Mouse (Mus musculus) hindbrain, embryonic 15.5 days (tissue): ENCODE results near the gene Atg4d. TPM values are rescaled to one million over a fixed set of nuclear protein-coding genes. Genes with fewer than 3 reads are reported as not detected.
"Not testable (repeated sequence)": the region's sequence is repeated elsewhere in the genome, so short reads cannot be mapped to it uniquely, and the experiment has no call there.

Experiments used
- ATAC-seq: fragments of 200-750 bp; cut with Nextera tagmentation; 2 replicates; pipeline ENCODE4 v1.8.0; 2017; ENCODE audit warnings: low read depth, moderate number of reproducible peaks, moderate TSS enrichment; ENCODE audit not compliant: low FRiP score
- H3K27ac ChIP-seq: fragments of 300-500 bp; sonication (generic); replicated peaks from 2 replicates; pipeline ENCODE4 v1.5.1; 2015; ENCODE audit warnings: mild to moderate bottlenecking, inconsistent platforms
- H3K27me3 ChIP-seq: fragments of 300-500 bp; sonication (generic); 2 replicates; pipeline ENCODE4 v1.6.1; 2015; ENCODE audit warnings: control low read depth, inconsistent platforms
- H3K36me3 ChIP-seq: fragments of 300-500 bp; sonication (generic); 2 replicates; pipeline ENCODE4 v1.6.1; 2015; ENCODE audit warnings: control low read depth, inconsistent platforms
- H3K4me1 ChIP-seq: fragments of 300-500 bp; sonication (generic); replicated peaks from 2 replicates; pipeline ENCODE4 v1.6.1; 2015; ENCODE audit warnings: control low read depth, inconsistent platforms
- H3K4me2 ChIP-seq: fragments of 300-500 bp; sonication (generic); 2 replicates; pipeline ENCODE4 v1.6.1; 2015; ENCODE audit warnings: moderate library complexity, mild to moderate bottlenecking, inconsistent platforms
- H3K4me3 ChIP-seq: fragments of 300-500 bp; sonication (generic); 2 replicates; pipeline ENCODE4 v1.5.1; 2015; ENCODE audit warnings: mild to moderate bottlenecking, inconsistent platforms
- H3K9ac ChIP-seq: fragments of 300-500 bp; sonication (generic); 2 replicates; pipeline ENCODE4 v1.6.1; 2015; ENCODE audit warnings: inconsistent platforms
- H3K9me3 ChIP-seq: fragments of 300-500 bp; sonication (generic); 2 replicates; pipeline ENCODE4 v1.6.1; 2016; ENCODE audit warnings: control low read depth, inconsistent platforms
- WGBS: fragments of 180-500 bp; shearing (Covaris S2); methylation state at CpG from one replicate; pipeline ENCODE4 v1.1.7; 2015; 5-methylcytosine and 5-hydroxymethylcytosine counted together
- polyA plus RNA-seq: library from polyadenylated mRNA; unstranded; fragments of >200 nt; fragmentation: Nextera tagmentation; extraction: Ambion mirVana; gene quantifications from 2 replicates; pipeline ENCODE4 v1.2.1, GENCODE M21; 2015

Gene Atg4d
- polyA plus RNA-seq, 1 experiment from 2014 or later = 47.6 TPM

DNA sequence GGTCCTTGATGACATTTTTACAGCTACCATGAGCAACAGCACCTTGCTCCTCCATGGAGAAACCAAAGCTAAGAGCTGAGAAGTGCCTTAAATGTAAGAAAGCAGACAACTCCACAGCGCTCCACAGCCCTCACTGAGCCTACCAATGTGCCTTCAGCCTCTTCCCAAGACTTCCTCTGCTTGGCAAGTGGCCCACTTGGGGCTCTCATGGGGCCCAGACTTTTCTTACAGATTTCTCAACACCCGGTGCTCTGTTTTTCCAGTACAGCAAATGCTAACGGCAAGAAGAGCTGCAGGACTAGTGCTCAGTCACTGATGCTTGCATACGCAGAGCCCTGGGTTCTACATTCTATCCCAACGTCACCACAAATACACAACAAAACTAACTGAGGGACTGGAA is 12.7 kb downstream of the Atg4d start:
- ATAC-seq = no peak
- H3K27me3 ChIP-seq = no peaks in the 10 kb centered on the region
- no peaks in the 10 kb centered on the region for H3K4me1 ChIP-seq
- WGBS = 93% methylated on average over 5 of the region's 5 CpGs
- no peak overlapping the region for H3K27ac ChIP-seq
- H3K9ac ChIP-seq = no peak overlapping the region
- no peak overlapping the region for H3K4me3 ChIP-seq
- no peaks in the 10 kb centered on the region for H3K9me3 ChIP-seq
- H3K4me2 ChIP-seq = no peak overlapping the region
- peaks cover 80% of the 10 kb centered on the region for H3K36me3 ChIP-seq

DNA sequence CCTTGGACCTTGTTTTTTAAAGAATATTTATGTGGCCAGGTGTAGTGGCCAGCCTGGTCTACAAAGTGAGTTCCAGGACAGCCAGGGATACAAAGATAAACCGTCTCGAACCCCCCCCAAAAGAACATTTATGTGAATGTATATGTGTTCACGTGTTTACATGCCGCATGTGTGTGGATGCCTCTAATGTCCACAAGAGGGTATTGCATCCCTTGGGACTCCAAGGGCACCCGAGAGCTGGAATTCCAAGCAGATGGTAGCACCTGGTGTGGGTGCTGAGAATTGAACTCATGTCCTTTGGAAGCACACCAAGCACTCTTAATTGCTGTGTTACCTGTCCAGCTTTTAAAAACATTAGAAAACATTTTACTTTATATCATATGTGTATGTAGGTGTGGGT is 18.5 kb downstream of the Atg4d start:
- Histone ChIP-seq H3K27ac (no peak overlapping the region), H3K4me3 (no peak overlapping the region), H3K9me3 (no peaks in the 10 kb centered on the region), H3K9ac (no peak overlapping the region), H3K4me2 (no peak overlapping the region), H3K27me3 (no peaks in the 10 kb centered on the region), H3K4me1 (peaks cover 18% of the 10 kb centered on the region), H3K36me3 (peaks cover 46% of the 10 kb centered on the region)
- no peak for ATAC-seq
- 86% methylated on average over 5 of the region's 5 CpGs for WGBS

DNA sequence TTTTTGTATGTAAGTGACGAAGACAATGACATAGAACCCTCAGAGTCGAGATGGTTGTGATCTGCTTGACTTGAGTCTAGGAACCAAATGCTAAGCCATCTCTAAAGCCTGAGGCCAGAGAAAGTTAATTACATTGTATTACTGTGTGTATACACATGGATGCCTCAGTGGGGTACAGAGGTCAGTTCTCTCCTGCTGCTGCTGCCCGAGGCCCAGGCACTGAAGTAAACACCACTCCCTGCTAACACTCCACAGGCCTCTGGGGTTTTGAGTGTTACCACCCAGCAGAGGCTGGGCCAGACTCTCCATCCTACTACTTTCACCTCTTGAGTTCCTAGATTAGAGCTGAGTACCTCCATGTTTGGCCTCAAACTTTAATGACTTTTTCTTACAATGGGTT is 18.9 kb downstream of the Atg4d start:
- Histone ChIP-seq H3K27me3 (no peaks in the 10 kb centered on the region), H3K9ac (no peak overlapping the region), H3K4me3 (no peak overlapping the region), H3K36me3 (peaks cover 46% of the 10 kb centered on the region), H3K9me3 (no peaks in the 10 kb centered on the region), H3K4me1 (peaks cover 22% of the 10 kb centered on the region), H3K27ac (no peak overlapping the region), H3K4me2 (no peak overlapping the region)
- ATAC-seq = no peak
- WGBS = 82% methylated on average over 3 of the region's 3 CpGs

DNA sequence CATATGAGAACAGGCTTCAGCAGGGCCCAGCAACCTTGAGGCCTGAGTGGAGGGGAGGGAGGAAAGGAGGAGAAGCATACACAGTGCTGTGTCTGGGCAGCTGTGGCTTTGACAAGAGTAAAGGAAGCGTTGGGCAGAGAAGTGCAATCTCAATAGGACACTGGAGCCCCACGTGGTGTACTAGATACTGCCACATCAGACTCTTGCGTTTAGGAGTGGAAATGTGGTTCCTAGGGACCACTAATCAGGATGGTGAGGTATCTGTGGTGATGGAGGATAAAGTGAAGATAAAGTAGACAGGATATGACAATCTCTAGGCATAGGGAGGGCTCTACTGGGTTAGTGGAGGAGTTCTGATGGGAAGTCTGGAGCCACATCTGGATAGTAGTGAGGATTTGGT is 21.7 kb downstream of the Atg4d start:
- 64% methylated on average over 3 of the region's 3 CpGs for WGBS
- H3K4me1 ChIP-seq = peaks cover 38% of the 10 kb centered on the region
- no peaks in the 10 kb centered on the region for H3K27me3 ChIP-seq
- no peak overlapping the region for H3K27ac ChIP-seq
- peak overlapping the region; percentile 60; the same call in 1 of the 2 replicates for H3K9ac ChIP-seq
- H3K4me2 ChIP-seq = peak overlapping the region; percentile 79
- H3K4me3 ChIP-seq = peak overlapping the region; percentile 62
- peaks cover 24% of the 10 kb centered on the region for H3K36me3 ChIP-seq
- ATAC-seq = no peak
- no peaks in the 10 kb centered on the region for H3K9me3 ChIP-seq

DNA sequence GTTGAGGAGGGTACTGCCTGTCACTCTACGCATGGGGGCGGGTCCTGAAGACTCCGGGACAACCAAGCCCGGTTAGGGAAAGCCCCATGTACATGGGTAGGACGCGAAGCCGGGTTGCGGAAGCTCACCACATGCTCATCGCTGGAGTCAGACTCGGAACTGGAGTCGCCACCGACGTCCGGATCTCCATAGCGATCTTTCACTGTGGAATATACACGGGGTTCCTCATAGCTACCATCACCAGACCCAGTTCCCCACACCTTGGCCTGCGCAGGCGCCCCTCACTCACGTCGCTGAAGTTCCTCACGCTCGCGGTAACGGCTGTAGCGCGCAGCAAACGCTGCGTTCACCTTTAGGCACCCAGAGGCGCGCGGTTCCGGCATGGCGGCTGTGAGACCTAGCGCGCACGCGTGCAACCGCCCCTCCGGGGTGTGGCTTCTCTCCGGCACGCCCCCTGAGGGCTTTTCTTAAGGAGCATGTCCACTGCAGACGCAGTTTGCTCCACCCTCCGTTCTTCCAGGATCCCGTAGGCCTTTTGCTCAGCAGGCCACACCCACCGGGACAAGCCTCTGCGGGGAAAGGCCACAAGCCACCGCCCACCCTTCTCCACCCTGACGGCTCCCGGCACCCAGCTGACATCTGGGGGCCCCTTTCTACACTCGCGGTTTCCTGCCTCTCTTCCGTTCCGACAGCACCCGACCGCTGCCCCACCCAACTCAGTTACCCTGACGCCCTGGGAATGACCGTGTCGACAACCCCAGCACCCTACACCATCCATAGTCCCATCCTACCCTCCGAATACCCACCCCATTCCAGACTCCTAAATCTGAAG is 22.7 kb downstream of the Atg4d start, which contains the start of gene Kri1:
Gene Kri1 (minus strand): TSS at position 399 of the 832 bp plus-strand sequence.
- H3K9ac ChIP-seq = peak within 1 kb of the TSS; percentile 60
- H3K4me3 ChIP-seq = peak within 1 kb of the TSS; percentile 62
- no peaks in the 10 kb centered on the region for H3K27me3 ChIP-seq
- peak within 1 kb of the TSS; percentile 84 for H3K27ac ChIP-seq
- peaks cover 38% of the 10 kb centered on the region for H3K4me1 ChIP-seq
- H3K4me2 ChIP-seq = peak within 1 kb of the TSS; percentile 79
- H3K9me3 ChIP-seq = no peaks in the 10 kb centered on the region
- H3K36me3 ChIP-seq = peaks cover 16% of the 10 kb centered on the region
- WGBS = under 1% methylated on average over 56 of the region's 59 CpGs
- ATAC-seq = peak; percentile 83

DNA sequence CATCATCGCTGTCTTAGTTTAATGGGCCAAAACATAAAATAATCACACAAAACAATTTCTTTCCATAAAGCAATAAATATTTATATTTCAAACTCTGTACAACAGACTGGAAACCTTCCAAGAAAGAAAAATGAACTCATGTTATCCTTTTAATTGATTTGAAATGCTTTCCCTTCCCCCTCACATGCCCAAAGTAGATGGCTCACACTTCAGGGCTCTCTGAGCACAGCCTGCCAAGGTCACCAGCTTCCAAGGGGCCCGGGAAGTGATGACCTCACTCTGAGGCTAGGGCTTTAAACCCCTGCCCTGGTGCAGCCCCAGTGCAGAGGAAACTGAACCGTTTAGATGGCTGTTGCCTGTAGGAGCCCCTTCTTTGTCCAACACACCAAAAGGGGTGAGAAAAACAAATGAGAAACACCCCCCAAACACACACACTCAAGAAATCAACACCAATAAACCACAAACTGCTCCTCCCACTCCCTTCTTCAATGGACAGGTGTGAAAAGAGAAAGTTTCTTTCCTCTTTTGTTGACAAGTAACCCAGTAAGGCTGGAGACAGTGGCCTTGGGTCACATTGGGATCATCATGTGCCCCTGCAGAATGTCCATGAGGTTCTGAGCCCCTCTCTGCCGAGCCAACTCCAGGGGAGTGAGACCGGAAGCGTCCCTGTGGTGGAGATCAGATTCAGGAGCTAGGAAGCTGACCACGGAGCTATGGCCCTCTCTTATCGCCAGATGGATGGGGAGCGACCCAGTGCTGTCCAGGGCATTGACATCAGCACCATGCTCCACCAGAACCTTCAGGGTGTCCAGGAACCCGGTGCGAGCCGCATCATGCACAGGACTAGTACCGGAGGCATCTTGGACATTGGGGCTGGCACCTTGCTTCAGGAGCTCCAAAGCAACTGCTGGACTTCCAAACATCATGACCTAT is 23.6 kb downstream of the Atg4d start:
- Histone ChIP-seq H3K9ac (peak overlapping the region; percentile 60), H3K36me3 (peaks cover 13% of the 10 kb centered on the region), H3K4me3 (peak overlapping the region; percentile 62), H3K27me3 (no peaks in the 10 kb centered on the region), H3K27ac (peak overlapping the region; percentile 84), H3K4me1 (peaks cover 38% of the 10 kb centered on the region), H3K9me3 (no peaks in the 10 kb centered on the region), H3K4me2 (peak overlapping the region; percentile 79)
- ATAC-seq = no peak
- 81% methylated on average over 13 of the region's 13 CpGs for WGBS

DNA sequence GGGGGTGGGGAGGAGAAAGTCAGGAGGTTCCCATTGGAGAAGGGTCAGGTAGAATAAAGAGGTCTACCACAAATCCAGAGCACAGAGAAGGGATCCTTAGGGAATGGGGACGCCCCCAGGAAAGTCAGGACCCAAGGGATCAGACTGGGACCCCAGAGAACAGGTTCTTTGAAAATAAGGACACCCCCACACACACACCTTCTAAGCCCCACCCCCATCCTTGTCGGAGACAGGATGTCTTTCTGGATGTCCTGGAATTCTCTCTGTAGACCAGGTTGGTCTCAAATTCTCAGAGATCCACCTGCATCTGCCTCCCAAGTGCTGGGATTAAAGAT is 24.2 kb downstream of the Atg4d start:
- Histone ChIP-seq H3K27me3 (no peaks in the 10 kb centered on the region), H3K9ac (no peak overlapping the region), H3K4me2 (peak overlapping the region; percentile 79), H3K27ac (no peak overlapping the region), H3K4me3 (no peak overlapping the region), H3K4me1 (peaks cover 38% of the 10 kb centered on the region), H3K9me3 (no peaks in the 10 kb centered on the region), H3K36me3 (0 out of 2 replicates have a peak, but pooled peaks cover 9% of the 10 kb centered on the region)
- no peak for ATAC-seq
- WGBS = 86% methylated on average over 2 of the region's 2 CpGs

DNA sequence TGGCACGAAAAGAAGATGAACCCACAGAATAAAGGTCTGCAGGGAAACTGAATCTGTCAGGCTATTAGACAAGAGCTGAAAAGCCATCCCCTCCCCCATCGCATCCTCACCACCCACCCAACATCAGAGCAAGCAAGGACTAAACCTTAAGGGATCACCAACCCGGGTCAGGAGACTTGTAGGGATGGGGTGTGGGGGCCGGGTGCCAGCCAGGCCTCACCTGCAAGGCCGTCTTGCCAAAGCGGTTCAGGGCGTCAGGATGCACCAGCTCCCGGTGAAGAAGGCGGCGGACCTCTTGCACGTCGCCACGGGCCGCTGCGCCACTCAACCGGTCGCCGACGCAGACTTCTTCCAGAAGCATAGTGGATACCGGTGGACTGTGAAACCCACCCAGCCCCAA is 25.5 kb downstream of the Atg4d start:
- H3K4me2 ChIP-seq = peak overlapping the region; percentile 79
- H3K27me3 ChIP-seq = no peaks in the 10 kb centered on the region
- WGBS = 0% methylated on average over 20 of the region's 20 CpGs
- H3K36me3 ChIP-seq = 0 out of 2 replicates have a peak, but pooled peaks cover 2% of the 10 kb centered on the region
- peak overlapping the region; percentile 53 for H3K4me3 ChIP-seq
- ATAC-seq = no peak
- H3K9me3 ChIP-seq = no peaks in the 10 kb centered on the region
- peak overlapping the region; percentile 83 for H3K27ac ChIP-seq
- H3K4me1 ChIP-seq = peaks cover 38% of the 10 kb centered on the region
- peak overlapping the region; percentile 85 for H3K9ac ChIP-seq

DNA sequence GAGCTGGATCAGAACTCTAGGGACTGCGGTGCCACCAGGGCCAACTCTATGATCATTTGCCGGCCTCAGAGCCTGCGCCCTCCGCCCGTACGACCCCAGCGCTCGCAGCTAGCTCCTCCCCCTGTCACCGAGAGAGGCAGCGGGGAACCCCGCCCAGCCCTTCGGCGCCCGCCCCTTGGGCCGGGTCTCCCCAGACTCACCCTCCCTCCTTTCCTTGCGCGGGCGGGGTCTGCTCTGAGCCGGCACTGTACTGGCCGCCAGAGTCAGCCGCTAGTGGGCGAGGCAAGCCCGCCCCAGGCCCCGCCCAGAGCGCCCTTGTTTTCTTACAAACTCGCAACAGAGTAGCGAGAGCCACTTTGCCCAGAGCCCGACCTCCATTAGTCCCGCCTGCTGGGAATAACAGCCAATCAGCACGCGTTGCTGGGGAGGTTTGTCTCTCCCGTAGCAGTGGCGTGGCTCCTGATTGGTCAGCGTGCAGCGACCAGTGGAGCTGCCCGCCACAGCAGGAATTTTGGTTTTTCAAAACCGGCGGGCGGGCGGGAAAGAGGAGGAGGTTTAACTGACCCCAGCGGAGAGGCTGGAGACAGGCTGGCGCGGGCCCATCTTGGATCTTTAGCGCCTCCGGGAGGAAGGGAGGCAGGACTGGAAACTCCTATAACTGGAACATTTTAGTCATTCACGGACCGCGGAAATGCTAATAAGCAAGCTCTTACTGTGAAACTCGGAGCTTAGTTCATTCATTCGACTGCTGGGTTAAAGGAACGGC is 26.1 kb downstream of the Atg4d start, which contains the start of gene Cdkn2d:
Gene Cdkn2d (minus strand): TSS at position 386 of the 766 bp plus-strand sequence.
- H3K4me1 ChIP-seq = peaks cover 37% of the 10 kb centered on the region
- H3K36me3 ChIP-seq = no peaks in the 10 kb centered on the region
- no peaks in the 10 kb centered on the region for H3K9me3 ChIP-seq
- H3K4me3 ChIP-seq = peak within 1 kb of the TSS; percentile 53
- peak within 1 kb of the TSS; percentile 83 for H3K27ac ChIP-seq
- ATAC-seq = peak; percentile 97
- H3K27me3 ChIP-seq = no peaks in the 10 kb centered on the region
- H3K4me2 ChIP-seq = peak within 1 kb of the TSS; percentile 79
- peak within 1 kb of the TSS; percentile 85 for H3K9ac ChIP-seq
- under 1% methylated on average over 43 of the region's 51 CpGs for WGBS

DNA sequence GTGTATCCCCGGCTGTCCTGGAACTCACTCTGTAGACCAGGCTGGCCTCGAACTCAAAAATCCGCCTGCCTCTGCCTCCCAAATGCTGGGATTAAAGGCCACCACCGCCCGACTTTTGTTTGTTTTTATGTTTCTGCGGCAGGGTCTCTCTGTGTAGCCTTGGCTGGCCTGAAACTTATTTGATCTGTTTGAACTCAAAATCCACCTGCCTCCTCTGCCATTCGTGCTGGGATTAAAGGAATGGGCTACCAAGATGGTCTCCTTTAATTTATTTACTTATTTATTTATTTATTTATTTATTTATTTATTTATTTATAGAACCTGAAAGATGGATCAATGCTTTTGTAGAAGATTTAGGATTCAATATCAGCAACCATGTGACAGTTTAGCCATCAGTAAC is 26.8 kb downstream of the Atg4d start:
- peaks cover 31% of the 10 kb centered on the region for H3K4me1 ChIP-seq
- H3K27me3 ChIP-seq, H3K9me3 ChIP-seq, H3K9ac ChIP-seq, H3K36me3 ChIP-seq, ATAC-seq: not testable (repeated sequence)
- 21% methylated on average over 7 of the region's 7 CpGs for WGBS
- H3K4me2 ChIP-seq = peak overlapping the region; percentile 79
- peak overlapping the region; percentile 53 for H3K4me3 ChIP-seq
- peak overlapping the region; percentile 56 for H3K27ac ChIP-seq

DNA sequence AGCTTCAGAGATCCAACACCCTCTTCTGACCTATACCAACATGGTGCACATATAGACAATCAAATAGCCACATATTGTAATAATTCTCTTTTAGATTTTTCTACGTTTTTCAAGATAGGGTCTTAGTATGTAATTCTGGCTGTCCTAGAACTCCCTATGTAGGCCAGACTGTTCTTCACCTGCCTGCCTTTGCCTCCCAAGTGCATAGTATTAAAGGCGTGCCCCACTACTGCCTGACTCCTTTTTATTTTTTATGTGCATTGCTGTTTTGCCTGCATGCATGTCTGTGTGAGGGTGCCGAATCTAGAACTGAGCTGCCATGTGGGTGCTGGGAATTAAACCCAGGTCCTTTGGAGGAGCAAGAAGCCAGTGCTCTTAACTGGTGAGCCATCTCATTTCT is 27.2 kb downstream of the Atg4d start:
- no peak for ATAC-seq
- Histone ChIP-seq H3K4me3 (no peak overlapping the region), H3K9ac (no peak overlapping the region), H3K27ac (no peak overlapping the region), H3K4me2 (no peak overlapping the region), H3K4me1 (peaks cover 27% of the 10 kb centered on the region), H3K9me3 (no peaks in the 10 kb centered on the region), H3K36me3 (no peaks in the 10 kb centered on the region), H3K27me3 (no peaks in the 10 kb centered on the region)
- 93% methylated on average over 3 of the region's 3 CpGs for WGBS
